Mouse (Mus musculus): ENCODE measurements around the gene Iqck. TPM values are rescaled to one million over a fixed set of nuclear protein-coding genes. Genes with fewer than 3 reads are reported as not detected.

The Iqck gene
- polyA plus RNA-seq, 1 experiment, result 0.48 TPM

GRCm38 (mm10) chr7:118911571-118911970 is 56.0 kb downstream of the Iqck start:
- Histone ChIP-seq H3K36me3 (ENCODE audit: control insufficient read depth, insufficient read depth, low read length) (no peaks in the 10 kb centered on the region), H3K27ac (ENCODE audit: insufficient read depth, low read depth, low read length) (no peak overlapping the region), H3K4me1 (ENCODE audit: control insufficient read depth, insufficient read depth, insufficient read length, low read length) (no peaks in the 10 kb centered on the region), H3K4me3 (ENCODE audit: low read depth, low read length) (no peak overlapping the region), H3K27me3 (ENCODE audit: control insufficient read depth, insufficient read depth, low read length) (no peaks in the 10 kb centered on the region)
- TF ChIP-seq POLR2A (IDR thresholded peaks at IDR 0.05; ENCODE audit: low read depth, low read length) (no peak), CTCF (IDR thresholded peaks at IDR 0.05; ENCODE audit: extremely low read depth, insufficient read length, insufficient replicate concordance, low read depth, low read length) (no peak)
- 72% methylated on average over 7 of the region's 7 CpGs for WGBS

- no peaks in the 10 kb centered on the region for H3K4me1 ChIP-seq (ENCODE audit: control insufficient read depth, insufficient read depth, insufficient read length, low read length)
- H3K36me3 ChIP-seq (ENCODE audit: control insufficient read depth, insufficient read depth, low read length), result no peaks in the 10 kb centered on the region
- H3K27ac ChIP-seq (ENCODE audit: insufficient read depth, low read depth, low read length), result no peak overlapping the region
- no peak overlapping the region for H3K4me3 ChIP-seq (ENCODE audit: low read depth, low read length)
- TF ChIP-seq CTCF (IDR thresholded peaks at IDR 0.05; ENCODE audit: extremely low read depth, insufficient read length, insufficient replicate concordance, low read depth, low read length) (no peak), POLR2A (IDR thresholded peaks at IDR 0.05; ENCODE audit: low read depth, low read length) (no peak)
- no peaks in the 10 kb centered on the region for H3K27me3 ChIP-seq (ENCODE audit: control insufficient read depth, insufficient read depth, low read length)
- WGBS, result 84% methylated on average over 8 of the region's 8 CpGs
Measured at GRCm38 (mm10) chr7:118912049-118912490, 56.5 kb downstream of the Iqck start.

- no peaks in the 10 kb centered on the region for H3K27me3 ChIP-seq (ENCODE audit: control insufficient read depth, insufficient read depth, low read length)
- H3K4me1 ChIP-seq (ENCODE audit: control insufficient read depth, insufficient read depth, insufficient read length, low read length), result no peaks in the 10 kb centered on the region
- no peaks in the 10 kb centered on the region for H3K36me3 ChIP-seq (ENCODE audit: control insufficient read depth, insufficient read depth, low read length)
- no peak for TF ChIP-seq CTCF (IDR thresholded peaks at IDR 0.05; ENCODE audit: extremely low read depth, insufficient read length, insufficient replicate concordance, low read depth, low read length)
- no peak for TF ChIP-seq POLR2A (IDR thresholded peaks at IDR 0.05; ENCODE audit: low read depth, low read length)
- H3K27ac ChIP-seq (ENCODE audit: insufficient read depth, low read depth, low read length), result no peak overlapping the region
- WGBS, result 66% methylated on average over 7 of the region's 7 CpGs
- H3K4me3 ChIP-seq (ENCODE audit: low read depth, low read length), result no peak overlapping the region
Measured at GRCm38 (mm10) chr7:118914561-118915165, 59.1 kb downstream of the Iqck start.

- no peaks in the 10 kb centered on the region for H3K4me1 ChIP-seq (ENCODE audit: control insufficient read depth, insufficient read depth, insufficient read length, low read length)
- WGBS, result 69% methylated on average over 10 of the region's 10 CpGs
- H3K4me3 ChIP-seq (ENCODE audit: low read depth, low read length), result no peak overlapping the region
- H3K27ac ChIP-seq (ENCODE audit: insufficient read depth, low read depth, low read length), result no peak overlapping the region
- H3K27me3 ChIP-seq (ENCODE audit: control insufficient read depth, insufficient read depth, low read length), result no peaks in the 10 kb centered on the region
- H3K36me3 ChIP-seq (ENCODE audit: control insufficient read depth, insufficient read depth, low read length), result no peaks in the 10 kb centered on the region
- TF ChIP-seq POLR2A (IDR thresholded peaks at IDR 0.05; ENCODE audit: low read depth, low read length), result no peak
- TF ChIP-seq CTCF (IDR thresholded peaks at IDR 0.05; ENCODE audit: extremely low read depth, insufficient read length, insufficient replicate concordance, low read depth, low read length), result no peak
Measured at GRCm38 (mm10) chr7:118919261-118920006, 63.9 kb downstream of the Iqck start.

GRCm38 (mm10) chr7:118922441-118923202 is 67.1 kb downstream of the Iqck start:
- no peaks in the 10 kb centered on the region for H3K27me3 ChIP-seq (ENCODE audit: control insufficient read depth, insufficient read depth, low read length)
- no peak overlapping the region for H3K27ac ChIP-seq (ENCODE audit: insufficient read depth, low read depth, low read length)
- WGBS, result 66% methylated on average over 4 of the region's 4 CpGs
- H3K4me3 ChIP-seq (ENCODE audit: low read depth, low read length), result no peak overlapping the region
- no peak for TF ChIP-seq POLR2A (IDR thresholded peaks at IDR 0.05; ENCODE audit: low read depth, low read length)
- TF ChIP-seq CTCF (IDR thresholded peaks at IDR 0.05; ENCODE audit: extremely low read depth, insufficient read length, insufficient replicate concordance, low read depth, low read length), result no peak
- no peaks in the 10 kb centered on the region for H3K4me1 ChIP-seq (ENCODE audit: control insufficient read depth, insufficient read depth, insufficient read length, low read length)
- no peaks in the 10 kb centered on the region for H3K36me3 ChIP-seq (ENCODE audit: control insufficient read depth, insufficient read depth, low read length)

- no peak overlapping the region for H3K4me3 ChIP-seq (ENCODE audit: low read depth, low read length)
- H3K27me3 ChIP-seq (ENCODE audit: control insufficient read depth, insufficient read depth, low read length), result no peaks in the 10 kb centered on the region
- H3K36me3 ChIP-seq (ENCODE audit: control insufficient read depth, insufficient read depth, low read length), result no peaks in the 10 kb centered on the region
- no peaks in the 10 kb centered on the region for H3K4me1 ChIP-seq (ENCODE audit: control insufficient read depth, insufficient read depth, insufficient read length, low read length)
- H3K27ac ChIP-seq (ENCODE audit: insufficient read depth, low read depth, low read length), result no peak overlapping the region
- WGBS, result 82% methylated on average over 3 of the region's 3 CpGs
- TF ChIP-seq POLR2A (IDR thresholded peaks at IDR 0.05; ENCODE audit: low read depth, low read length), result no peak
- TF ChIP-seq CTCF (IDR thresholded peaks at IDR 0.05; ENCODE audit: extremely low read depth, insufficient read length, insufficient replicate concordance, low read depth, low read length), result no peak
Measured at GRCm38 (mm10) chr7:118925547-118925946, 70.0 kb downstream of the Iqck start.

Measured in small intestine, adult 2 months (tissue).